Mouse (Mus musculus) stomach, postnatal 0 days (tissue): Measurements from ENCODE around the gene Slc35b1.

ENCODE experiments used
- CTCF ChIP-seq: IDR thresholded peaks from 2 replicates; pipeline ENCODE4 v1.5.1; 2016; ENCODE audit warnings: antibody characterized with exemption, low read depth, mild to moderate bottlenecking, moderate library complexity
- EP300 ChIP-seq: optimal IDR thresholded peaks from 2 replicates; pipeline ENCODE3; 2016; ENCODE audit warnings: antibody characterized with exemption

GRCm38 (mm10) chr11:95384319-95384972, at the start of gene Slc35b1:
- TF ChIP-seq CTCF (peak; percentile 94), EP300 (peak; percentile 98)
